Mouse (Mus musculus): ENCODE results near the gene Pgm1. TPM values are rescaled to one million over a fixed set of nuclear protein-coding genes. Genes with fewer than 3 reads are reported as not detected.

Pgm1 gene
- polyA plus RNA-seq, 1 experiment = 12.3 TPM

DNA sequence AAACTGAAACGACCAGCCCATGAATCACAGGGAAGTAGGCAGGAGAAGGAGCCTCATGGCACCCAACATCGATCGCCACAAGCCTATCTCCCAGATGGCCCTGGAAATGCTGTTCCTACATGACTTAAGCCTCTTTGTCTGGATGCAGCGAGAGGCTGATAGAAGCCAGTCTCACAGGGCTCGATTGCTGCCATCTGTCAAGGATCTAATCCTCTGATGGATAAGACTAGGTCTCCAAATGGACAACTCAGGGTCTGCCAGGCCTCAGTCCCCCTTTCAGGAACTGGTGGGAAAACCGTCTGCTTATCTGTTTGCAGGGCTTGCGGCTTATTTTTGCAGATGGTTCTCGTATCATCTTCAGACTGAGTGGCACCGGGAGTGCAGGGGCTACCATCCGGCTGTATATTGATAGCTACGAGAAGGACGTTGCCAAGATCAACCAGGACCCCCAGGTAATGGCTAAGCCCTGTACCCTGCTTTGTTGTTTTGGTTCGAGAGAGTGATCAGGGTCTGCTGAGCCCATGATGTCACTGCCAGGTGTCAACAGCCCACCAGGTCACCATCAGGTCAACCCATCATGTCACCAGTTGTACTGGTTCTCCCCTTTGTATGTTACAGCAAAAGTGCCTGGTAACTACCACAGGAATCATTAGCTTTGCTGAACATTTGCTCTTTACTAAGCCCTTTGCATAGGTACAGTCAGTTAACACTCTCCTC is 54.6 kb downstream of the Pgm1 start:
- no peak for TF ChIP-seq CTCF (IDR thresholded peaks at IDR 0.05; ENCODE audit: extremely low read depth, insufficient read depth, insufficient read length, insufficient replicate concordance)
- no peak for TF ChIP-seq POLR2A (IDR thresholded peaks at IDR 0.05; ENCODE audit: low read depth, low read length)
- Histone ChIP-seq H3K27ac (ENCODE audit: insufficient read depth, low read length) (no peak overlapping the region), H3K4me3 (ENCODE audit: extremely low read depth, insufficient read depth, insufficient read length) (no peak overlapping the region), H3K36me3 (ENCODE audit: control insufficient read depth, insufficient read depth, low read length) (peaks cover 14% of the 10 kb centered on the region), H3K4me1 (ENCODE audit: control insufficient read depth, insufficient read depth, insufficient read length) (no peaks in the 10 kb centered on the region), H3K27me3 (ENCODE audit: control insufficient read depth, insufficient read depth, low read length) (no peaks in the 10 kb centered on the region)
- DNase-seq (ENCODE audit: low read depth in 1 of 2, low spot score in 2 of 2) = no peak
- WGBS = 90% methylated on average over 13 of the region's 13 CpGs

GRCm38 (mm10) chr4:99984369-99984752 is 55.1 kb downstream of the Pgm1 start:
- H3K4me1 ChIP-seq (ENCODE audit: control insufficient read depth, insufficient read depth, insufficient read length) = no peaks in the 10 kb centered on the region
- peaks cover 14% of the 10 kb centered on the region for H3K36me3 ChIP-seq (ENCODE audit: control insufficient read depth, insufficient read depth, low read length)
- WGBS = 92% methylated on average over 7 of the region's 7 CpGs
- no peak for DNase-seq (ENCODE audit: low read depth in 1 of 2, low spot score in 2 of 2)
- no peak for TF ChIP-seq CTCF (IDR thresholded peaks at IDR 0.05; ENCODE audit: extremely low read depth, insufficient read depth, insufficient read length, insufficient replicate concordance)
- no peak for TF ChIP-seq POLR2A (IDR thresholded peaks at IDR 0.05; ENCODE audit: low read depth, low read length)
- no peak overlapping the region for H3K27ac ChIP-seq (ENCODE audit: insufficient read depth, low read length)
- no peaks in the 10 kb centered on the region for H3K27me3 ChIP-seq (ENCODE audit: control insufficient read depth, insufficient read depth, low read length)
- no peak overlapping the region for H3K4me3 ChIP-seq (ENCODE audit: extremely low read depth, insufficient read depth, insufficient read length)

GRCm38 (mm10) chr4:99985086-99985485 is 55.9 kb downstream of the Pgm1 start:
- no peak for DNase-seq (ENCODE audit: low read depth in 1 of 2, low spot score in 2 of 2)
- Histone ChIP-seq H3K27ac (ENCODE audit: insufficient read depth, low read length) (no peak overlapping the region), H3K27me3 (ENCODE audit: control insufficient read depth, insufficient read depth, low read length) (no peaks in the 10 kb centered on the region), H3K36me3 (ENCODE audit: control insufficient read depth, insufficient read depth, low read length) (peaks cover 14% of the 10 kb centered on the region), H3K4me3 (ENCODE audit: extremely low read depth, insufficient read depth, insufficient read length) (no peak overlapping the region), H3K4me1 (ENCODE audit: control insufficient read depth, insufficient read depth, insufficient read length) (no peaks in the 10 kb centered on the region)
- 93% methylated on average over 7 of the region's 7 CpGs for WGBS
- TF ChIP-seq CTCF (IDR thresholded peaks at IDR 0.05; ENCODE audit: extremely low read depth, insufficient read depth, insufficient read length, insufficient replicate concordance) = no peak
- no peak for TF ChIP-seq POLR2A (IDR thresholded peaks at IDR 0.05; ENCODE audit: low read depth, low read length)

GRCm38 (mm10) chr4:99985631-99986030 is 56.4 kb downstream of the Pgm1 start:
- 85% methylated on average over 12 of the region's 12 CpGs for WGBS
- H3K27ac ChIP-seq (ENCODE audit: insufficient read depth, low read length) = no peak overlapping the region
- H3K36me3 ChIP-seq (ENCODE audit: control insufficient read depth, insufficient read depth, low read length) = peaks cover 14% of the 10 kb centered on the region
- no peaks in the 10 kb centered on the region for H3K4me1 ChIP-seq (ENCODE audit: control insufficient read depth, insufficient read depth, insufficient read length)
- DNase-seq (ENCODE audit: low read depth in 1 of 2, low spot score in 2 of 2) = no peak
- TF ChIP-seq POLR2A (IDR thresholded peaks at IDR 0.05; ENCODE audit: low read depth, low read length) (no peak), CTCF (IDR thresholded peaks at IDR 0.05; ENCODE audit: extremely low read depth, insufficient read depth, insufficient read length, insufficient replicate concordance) (no peak)
- H3K27me3 ChIP-seq (ENCODE audit: control insufficient read depth, insufficient read depth, low read length) = no peaks in the 10 kb centered on the region
- H3K4me3 ChIP-seq (ENCODE audit: extremely low read depth, insufficient read depth, insufficient read length) = no peak overlapping the region

DNA sequence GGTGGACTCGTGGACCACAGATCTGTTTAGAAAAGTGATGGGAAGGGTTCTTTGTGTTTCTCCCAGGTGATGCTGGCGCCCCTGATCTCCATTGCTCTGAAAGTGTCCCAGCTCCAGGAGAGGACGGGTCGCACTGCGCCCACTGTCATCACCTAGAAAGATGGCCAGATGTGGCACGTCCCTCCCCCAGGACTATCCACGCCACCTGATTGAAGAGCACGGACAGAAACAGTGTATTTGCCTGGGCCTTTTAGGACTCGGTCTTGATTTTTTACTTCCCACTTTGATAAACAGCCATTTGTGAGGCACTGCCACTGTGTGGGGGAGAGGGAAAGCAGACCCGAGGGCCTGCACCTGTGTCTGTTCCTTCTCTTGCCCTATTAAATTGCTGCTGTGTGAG is 57.4 kb downstream of the Pgm1 start:
- DNase-seq (ENCODE audit: low read depth in 1 of 2, low spot score in 2 of 2) = no peak
- Histone ChIP-seq H3K27me3 (ENCODE audit: control insufficient read depth, insufficient read depth, low read length) (no peaks in the 10 kb centered on the region), H3K27ac (ENCODE audit: insufficient read depth, low read length) (no peak overlapping the region), H3K36me3 (ENCODE audit: control insufficient read depth, insufficient read depth, low read length) (peaks cover 10% of the 10 kb centered on the region), H3K4me3 (ENCODE audit: extremely low read depth, insufficient read depth, insufficient read length) (no peak overlapping the region), H3K4me1 (ENCODE audit: control insufficient read depth, insufficient read depth, insufficient read length) (no peaks in the 10 kb centered on the region)
- 89% methylated on average over 10 of the region's 10 CpGs for WGBS
- TF ChIP-seq POLR2A (IDR thresholded peaks at IDR 0.05; ENCODE audit: low read depth, low read length) (no peak), CTCF (IDR thresholded peaks at IDR 0.05; ENCODE audit: extremely low read depth, insufficient read depth, insufficient read length, insufficient replicate concordance) (no peak)

DNA sequence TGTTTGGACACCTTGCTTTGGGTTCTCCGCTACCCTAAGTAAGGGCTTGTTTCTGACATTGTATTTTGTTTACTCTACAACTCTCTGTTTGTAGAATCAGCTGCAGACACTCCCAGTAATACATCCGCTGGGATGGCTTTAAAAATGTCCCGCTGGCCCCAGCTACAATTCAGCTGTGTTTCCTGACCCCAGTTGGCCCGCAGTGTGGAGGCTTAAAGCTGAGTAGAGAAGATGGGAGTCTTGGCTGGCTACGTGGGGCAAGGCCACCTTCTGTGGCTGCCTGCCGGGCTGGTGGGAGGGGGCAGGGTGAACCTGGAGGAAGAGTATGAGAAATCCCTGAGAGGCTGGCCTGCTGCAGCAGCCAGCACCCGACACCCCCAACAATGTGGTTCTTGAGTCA is 59.6 kb downstream of the Pgm1 start:
- DNase-seq (ENCODE audit: low read depth in 1 of 2, low spot score in 2 of 2) = no peak
- no peaks in the 10 kb centered on the region for H3K4me1 ChIP-seq (ENCODE audit: control insufficient read depth, insufficient read depth, insufficient read length)
- peaks cover 6% of the 10 kb centered on the region for H3K36me3 ChIP-seq (ENCODE audit: control insufficient read depth, insufficient read depth, low read length)
- no peaks in the 10 kb centered on the region for H3K27me3 ChIP-seq (ENCODE audit: control insufficient read depth, insufficient read depth, low read length)
- no peak overlapping the region for H3K4me3 ChIP-seq (ENCODE audit: extremely low read depth, insufficient read depth, insufficient read length)
- WGBS = 85% methylated on average over 7 of the region's 7 CpGs
- no peak overlapping the region for H3K27ac ChIP-seq (ENCODE audit: insufficient read depth, low read length)
- TF ChIP-seq POLR2A (IDR thresholded peaks at IDR 0.05; ENCODE audit: low read depth, low read length) (no peak), CTCF (IDR thresholded peaks at IDR 0.05; ENCODE audit: extremely low read depth, insufficient read depth, insufficient read length, insufficient replicate concordance) (no peak)

- WGBS = 78% methylated on average over 5 of the region's 5 CpGs
Observed at GRCm38 (mm10) chr4:100000971-100001370, 71.8 kb downstream of the Pgm1 start.

More at GRCm38 (mm10) chr4:100000971-100001370, 71.8 kb downstream of the Pgm1 start:
- H3K4me1 ChIP-seq (ENCODE audit: control insufficient read depth, insufficient read depth, insufficient read length) = no peaks in the 10 kb centered on the region
- TF ChIP-seq POLR2A (IDR thresholded peaks at IDR 0.05; ENCODE audit: low read depth, low read length) = no peak
- no peak for TF ChIP-seq CTCF (IDR thresholded peaks at IDR 0.05; ENCODE audit: extremely low read depth, insufficient read depth, insufficient read length, insufficient replicate concordance)
- no peaks in the 10 kb centered on the region for H3K27me3 ChIP-seq (ENCODE audit: control insufficient read depth, insufficient read depth, low read length)
- H3K36me3 ChIP-seq (ENCODE audit: control insufficient read depth, insufficient read depth, low read length) = no peaks in the 10 kb centered on the region
- no peak overlapping the region for H3K27ac ChIP-seq (ENCODE audit: insufficient read depth, low read length)
- no peak overlapping the region for H3K4me3 ChIP-seq (ENCODE audit: extremely low read depth, insufficient read depth, insufficient read length)
- no peak for DNase-seq (ENCODE audit: low read depth in 1 of 2, low spot score in 2 of 2)
